Mouse (Mus musculus): ENCODE data around the gene Gm45261. TPM values are rescaled to one million over a fixed set of nuclear protein-coding genes. Genes with fewer than 3 reads are reported as not detected.
A peak's percentile ranks its signal among the peaks of the same experiment; 100 is the strongest.

The Gm45261 gene
- total and polyA plus RNA-seq, 2 experiments from 2014 or later = not detected

DNA sequence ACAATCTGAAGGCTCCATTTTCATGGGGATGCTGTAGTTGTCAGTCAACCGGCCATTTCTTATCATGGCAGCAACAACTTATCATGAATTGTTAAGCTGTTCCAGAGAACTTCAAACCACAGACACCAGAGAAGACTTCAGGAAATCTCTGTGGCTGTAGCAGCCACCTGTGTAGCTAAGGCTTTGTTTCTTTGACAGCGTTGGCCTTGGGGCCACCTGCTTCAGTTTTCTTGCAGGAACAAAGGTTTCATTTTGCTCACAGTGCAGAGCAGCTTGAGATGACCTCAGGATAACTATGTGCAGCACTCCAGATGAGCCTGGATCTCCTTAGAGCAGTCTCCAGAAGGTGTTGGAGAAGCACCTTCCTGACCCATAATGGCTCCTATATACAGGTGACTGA is 48.7 kb downstream of the Gm45261 start:
- Histone ChIP-seq H3K9ac (no peak overlapping the region), H3K27me3 (ENCODE audit: insufficient read depth, low read length) (no peaks in the 10 kb centered on the region), H3K4me1 (ENCODE audit: insufficient read depth) (no peaks in the 10 kb centered on the region), H3K36me3 (ENCODE audit: insufficient read depth) (no peaks in the 10 kb centered on the region), H3K4me3 (ENCODE audit: low read depth, low read length) (no peak overlapping the region), H3K4me2 (ENCODE audit: low read depth) (no peak overlapping the region), H3K9me3 (ENCODE audit: low read length) (no peaks in the 10 kb centered on the region), H3K27ac (ENCODE audit: low read depth, low read length) (no peak overlapping the region)
- no peak for TF ChIP-seq CTCF (IDR thresholded peaks at IDR 0.05; ENCODE audit: low read depth)
- no peak for DNase-seq
- 91% methylated on average over 2 of the region's 2 CpGs for WGBS
- ATAC-seq = no peak

DNA sequence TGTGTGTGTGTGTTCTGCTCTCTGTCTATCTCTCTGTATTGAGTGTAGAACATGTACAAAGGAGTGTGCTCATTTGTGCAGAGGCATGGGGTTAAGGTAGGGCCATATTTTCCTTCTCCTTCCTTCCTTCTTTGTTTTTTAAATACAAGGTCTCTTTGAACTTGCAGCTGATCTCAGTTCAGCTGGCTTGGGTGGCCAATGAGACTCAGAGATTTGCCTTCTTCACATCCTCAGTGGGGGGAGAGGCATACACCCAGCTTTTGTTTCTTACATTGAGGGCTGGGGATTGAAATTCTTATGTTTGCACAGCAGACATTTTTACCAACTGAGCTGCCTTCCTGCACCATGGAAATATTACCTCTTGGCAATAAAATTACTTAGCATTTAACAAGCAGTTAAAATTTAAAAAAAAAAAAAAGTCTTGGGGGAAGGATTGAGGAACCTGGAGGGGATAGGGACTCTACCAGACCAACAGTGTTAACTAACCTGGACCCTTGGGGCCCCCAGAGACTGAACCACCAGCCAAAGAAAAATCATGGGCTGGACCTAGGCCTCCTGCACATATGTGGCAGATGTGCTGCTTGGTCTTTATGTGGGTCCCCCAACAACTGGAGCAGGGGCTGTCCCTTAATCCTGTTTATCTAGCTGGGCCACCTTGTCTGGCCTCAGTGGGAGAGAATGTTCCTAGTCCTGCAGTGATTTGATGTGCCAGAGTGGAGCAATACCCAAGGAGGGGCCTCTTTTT is 50.8 kb downstream of the Gm45261 start:
- no peaks in the 10 kb centered on the region for H3K9me3 ChIP-seq (ENCODE audit: low read length)
- H3K4me1 ChIP-seq (ENCODE audit: insufficient read depth) = no peaks in the 10 kb centered on the region
- H3K9ac ChIP-seq = no peak overlapping the region
- no peak for TF ChIP-seq CTCF (IDR thresholded peaks at IDR 0.05; ENCODE audit: low read depth)
- H3K36me3 ChIP-seq (ENCODE audit: insufficient read depth) = no peaks in the 10 kb centered on the region
- no peak for DNase-seq
- H3K27ac ChIP-seq (ENCODE audit: low read depth, low read length) = no peak overlapping the region
- H3K27me3 ChIP-seq (ENCODE audit: insufficient read depth, low read length) = no peaks in the 10 kb centered on the region
- no peak overlapping the region for H3K4me3 ChIP-seq (ENCODE audit: low read depth, low read length)
- ATAC-seq = no peak
- H3K4me2 ChIP-seq (ENCODE audit: low read depth) = no peak overlapping the region

DNA sequence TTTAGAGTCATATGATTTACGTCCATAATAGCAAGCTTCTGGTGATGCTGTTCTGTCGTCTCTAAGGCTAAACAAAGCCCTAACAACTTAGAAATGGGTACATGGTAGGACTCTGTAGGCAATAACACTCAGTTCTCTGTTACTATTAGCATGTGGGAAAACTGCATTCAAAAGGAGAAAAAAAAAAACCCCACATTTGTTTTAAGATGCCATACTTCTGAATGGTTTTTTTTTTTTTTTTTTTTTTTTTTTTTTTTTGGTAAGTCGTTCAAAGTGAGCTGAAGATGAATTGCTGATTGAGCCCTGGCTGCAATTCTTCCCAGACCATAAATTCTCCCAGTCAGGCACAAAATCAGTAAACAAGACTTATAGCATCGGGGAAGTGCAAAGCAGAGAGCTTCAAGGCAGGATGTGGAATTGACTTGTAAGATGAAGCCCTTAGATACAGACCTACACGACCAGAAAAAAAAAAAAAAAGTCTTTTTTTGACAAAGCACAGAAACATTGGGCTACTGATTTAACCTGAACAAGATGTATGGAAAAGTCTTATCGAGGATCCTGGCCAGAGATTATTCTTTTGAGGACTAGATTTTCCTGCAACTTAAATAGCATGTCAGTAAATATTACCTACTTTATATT is 51.7 kb downstream of the Gm45261 start:
- Histone ChIP-seq H3K4me3 (ENCODE audit: low read depth, low read length) (no peak overlapping the region), H3K36me3 (ENCODE audit: insufficient read depth) (no peaks in the 10 kb centered on the region), H3K4me2 (ENCODE audit: low read depth) (no peak overlapping the region), H3K27ac (ENCODE audit: low read depth, low read length) (no peak overlapping the region), H3K9ac (no peak overlapping the region), H3K27me3 (ENCODE audit: insufficient read depth, low read length) (no peaks in the 10 kb centered on the region), H3K4me1 (ENCODE audit: insufficient read depth) (no peaks in the 10 kb centered on the region), H3K9me3 (ENCODE audit: low read length) (no peaks in the 10 kb centered on the region)
- no peak for TF ChIP-seq CTCF (IDR thresholded peaks at IDR 0.05; ENCODE audit: low read depth)
- ATAC-seq (no peak), DNase-seq (no peak)
- 37% methylated on average over 6 of the region's 6 CpGs for WGBS

DNA sequence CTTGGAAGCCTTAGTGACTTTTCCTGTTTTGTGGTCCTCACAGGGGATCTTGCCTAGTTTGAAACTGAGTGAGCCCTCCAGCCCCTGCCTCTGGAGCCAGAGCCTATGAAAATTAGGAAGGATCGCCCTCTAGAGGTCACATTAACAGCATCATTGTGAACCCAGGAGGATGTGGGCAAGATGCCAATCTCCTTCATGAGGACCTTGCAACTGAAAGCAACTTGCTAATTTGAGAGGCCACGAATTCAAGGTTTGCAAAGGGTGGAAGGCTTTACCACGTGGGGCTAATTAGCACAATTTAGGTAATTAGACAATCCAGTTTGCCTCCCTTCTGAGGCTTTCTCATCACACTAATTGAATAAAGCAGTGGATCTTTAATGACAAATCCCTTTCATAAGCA is 52.7 kb downstream of the Gm45261 start:
- Histone ChIP-seq H3K4me1 (ENCODE audit: insufficient read depth) (no peaks in the 10 kb centered on the region), H3K27me3 (ENCODE audit: insufficient read depth, low read length) (no peaks in the 10 kb centered on the region), H3K4me3 (ENCODE audit: low read depth, low read length) (no peak overlapping the region), H3K36me3 (ENCODE audit: insufficient read depth) (no peaks in the 10 kb centered on the region), H3K4me2 (ENCODE audit: low read depth) (no peak overlapping the region), H3K9me3 (ENCODE audit: low read length) (no peaks in the 10 kb centered on the region), H3K9ac (no peak overlapping the region), H3K27ac (ENCODE audit: low read depth, low read length) (no peak overlapping the region)
- 3% methylated on average over 3 of the region's 3 CpGs for WGBS
- ATAC-seq (peak; percentile 78), DNase-seq (peak; percentile 80)
- TF ChIP-seq CTCF (IDR thresholded peaks at IDR 0.05; ENCODE audit: low read depth) = peak; percentile 68

DNA sequence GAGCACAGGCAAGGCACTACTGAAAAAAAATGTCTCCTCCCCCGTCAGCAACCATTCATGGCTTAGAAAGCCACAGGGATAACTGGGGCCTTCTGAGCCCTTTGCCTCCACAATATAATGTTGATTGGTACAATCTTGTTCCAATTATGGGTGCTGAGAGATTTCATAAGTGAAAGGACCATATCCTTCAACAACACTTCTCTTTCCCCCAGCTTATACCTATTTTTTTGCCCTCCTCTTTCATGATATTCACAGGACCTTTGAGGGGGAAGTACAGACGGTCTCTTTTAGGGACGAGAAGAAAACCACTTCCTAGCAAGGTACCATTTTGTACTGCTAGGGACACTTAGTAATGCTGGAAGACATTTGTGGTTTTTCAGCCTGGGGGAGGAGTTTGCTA is 57.1 kb downstream of the Gm45261 start:
- Histone ChIP-seq H3K9me3 (ENCODE audit: low read length) (no peaks in the 10 kb centered on the region), H3K27ac (ENCODE audit: low read depth, low read length) (no peak overlapping the region), H3K4me2 (ENCODE audit: low read depth) (no peak overlapping the region), H3K4me1 (ENCODE audit: insufficient read depth) (no peaks in the 10 kb centered on the region), H3K9ac (no peak overlapping the region), H3K4me3 (ENCODE audit: low read depth, low read length) (no peak overlapping the region), H3K27me3 (ENCODE audit: insufficient read depth, low read length) (no peaks in the 10 kb centered on the region), H3K36me3 (ENCODE audit: insufficient read depth) (no peaks in the 10 kb centered on the region)
- DNase-seq = no peak
- whole genome bisulfite sequencing = 82% methylated on average over 3 of the region's 3 CpGs
- TF ChIP-seq CTCF (IDR thresholded peaks at IDR 0.05; ENCODE audit: low read depth) = no peak
- no peak for ATAC-seq

DNA sequence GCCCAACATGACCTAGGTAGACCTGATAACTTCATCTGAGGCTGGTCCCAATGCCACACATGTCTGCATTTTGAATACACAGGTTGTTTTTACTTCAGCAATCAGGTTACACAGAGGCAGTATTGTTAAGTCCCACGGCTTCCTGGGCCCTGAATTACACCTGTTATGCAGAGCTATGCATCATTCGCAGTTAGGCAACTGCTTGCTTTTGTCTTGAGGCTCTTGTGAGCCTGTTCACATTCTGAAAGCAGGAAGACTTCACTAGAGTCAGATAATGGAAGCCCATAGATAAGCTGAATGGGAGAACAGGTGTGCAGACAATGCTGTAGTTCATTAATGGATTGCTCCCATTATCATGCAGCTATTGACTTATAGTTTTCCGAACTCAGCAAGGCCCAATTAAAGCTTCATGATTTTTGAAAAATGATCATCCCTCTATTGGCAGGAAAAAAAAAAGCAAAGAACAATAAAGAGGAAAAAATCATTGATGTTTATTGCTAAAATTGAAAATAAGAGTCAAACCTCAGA is 57.8 kb downstream of the Gm45261 start:
- Histone ChIP-seq H3K4me1 (ENCODE audit: insufficient read depth) (no peaks in the 10 kb centered on the region), H3K4me3 (ENCODE audit: low read depth, low read length) (no peak overlapping the region), H3K9me3 (ENCODE audit: low read length) (no peaks in the 10 kb centered on the region), H3K27ac (ENCODE audit: low read depth, low read length) (no peak overlapping the region), H3K9ac (no peak overlapping the region), H3K4me2 (ENCODE audit: low read depth) (no peak overlapping the region), H3K27me3 (ENCODE audit: insufficient read depth, low read length) (no peaks in the 10 kb centered on the region), H3K36me3 (ENCODE audit: insufficient read depth) (no peaks in the 10 kb centered on the region)
- no peak for TF ChIP-seq CTCF (IDR thresholded peaks at IDR 0.05; ENCODE audit: low read depth)
- no peak; the same call in 1 of the 2 replicates for ATAC-seq
- WGBS = 35% methylated on average over 3 of the region's 3 CpGs
- no peak for DNase-seq

DNA sequence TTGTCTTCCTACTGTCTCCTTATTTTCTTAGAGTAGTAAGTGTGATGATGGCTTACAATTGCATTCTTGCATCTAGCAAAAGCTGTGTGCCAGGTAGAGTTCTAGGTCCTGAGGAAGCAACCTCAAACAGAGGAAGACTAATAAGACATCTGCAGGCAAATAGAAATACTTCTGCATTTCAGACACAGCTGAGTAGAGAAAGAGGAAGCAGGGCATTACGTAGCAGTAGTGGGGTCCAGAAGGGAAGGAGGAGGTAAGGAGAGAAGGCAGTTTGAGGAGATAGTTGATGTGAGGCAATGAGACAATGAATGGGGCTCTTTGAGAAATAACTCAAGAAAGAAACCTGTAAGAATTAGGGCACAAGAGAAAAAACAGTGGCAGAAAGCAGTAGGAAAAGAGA is 59.3 kb downstream of the Gm45261 start:
- H3K4me1 ChIP-seq (ENCODE audit: insufficient read depth) = no peaks in the 10 kb centered on the region
- TF ChIP-seq CTCF (IDR thresholded peaks at IDR 0.05; ENCODE audit: low read depth) = no peak
- DNase-seq = no peak
- ATAC-seq = no peak
- 91% methylated on average over 1 of the region's 1 CpGs for WGBS
- no peak overlapping the region for H3K4me3 ChIP-seq (ENCODE audit: low read depth, low read length)
- H3K9me3 ChIP-seq (ENCODE audit: low read length) = no peaks in the 10 kb centered on the region
- no peak overlapping the region for H3K27ac ChIP-seq (ENCODE audit: low read depth, low read length)
- no peak overlapping the region for H3K4me2 ChIP-seq (ENCODE audit: low read depth)
- H3K36me3 ChIP-seq (ENCODE audit: insufficient read depth) = no peaks in the 10 kb centered on the region
- no peaks in the 10 kb centered on the region for H3K27me3 ChIP-seq (ENCODE audit: insufficient read depth, low read length)
- no peak overlapping the region for H3K9ac ChIP-seq

Other genes with a start within 250 kb of the Gm45261 start
- gene Fam124b, start 243.0 kb downstream of the Gm45261 start, total RNA-seq (2014; rRNA removed) = 0.24 and 0.77 TPM in 2 replicates
- gene Fam124b, start 243.0 kb downstream of the Gm45261 start, polyA plus RNA-seq (2015; fragmentation: Nextera tagmentation; extraction: Ambion mirVana) = 0.14 and 0.31 TPM in 2 replicates
- gene Cul3, start 121.0 kb downstream of the Gm45261 start, total RNA-seq (2014; rRNA removed) = 93.3 and 99.6 TPM in 2 replicates
- 24.7 and 25.5 TPM in 2 replicates for gene Cul3, start 121.0 kb downstream of the Gm45261 start, polyA plus RNA-seq (2015; fragmentation: Nextera tagmentation; extraction: Ambion mirVana)